Mouse (Mus musculus): Measurements from ENCODE around the gene Fgd2. TPM values are rescaled to one million over a fixed set of nuclear protein-coding genes. Genes with fewer than 3 reads are reported as not detected.
"Not testable (repeated sequence)": the region's sequence is repeated elsewhere in the genome, so short reads cannot be mapped to it uniquely, and the experiment has no call there.

Fgd2 gene
- polyA plus RNA-seq, 1 experiment from 2014 or later = 9.8 TPM

DNA sequence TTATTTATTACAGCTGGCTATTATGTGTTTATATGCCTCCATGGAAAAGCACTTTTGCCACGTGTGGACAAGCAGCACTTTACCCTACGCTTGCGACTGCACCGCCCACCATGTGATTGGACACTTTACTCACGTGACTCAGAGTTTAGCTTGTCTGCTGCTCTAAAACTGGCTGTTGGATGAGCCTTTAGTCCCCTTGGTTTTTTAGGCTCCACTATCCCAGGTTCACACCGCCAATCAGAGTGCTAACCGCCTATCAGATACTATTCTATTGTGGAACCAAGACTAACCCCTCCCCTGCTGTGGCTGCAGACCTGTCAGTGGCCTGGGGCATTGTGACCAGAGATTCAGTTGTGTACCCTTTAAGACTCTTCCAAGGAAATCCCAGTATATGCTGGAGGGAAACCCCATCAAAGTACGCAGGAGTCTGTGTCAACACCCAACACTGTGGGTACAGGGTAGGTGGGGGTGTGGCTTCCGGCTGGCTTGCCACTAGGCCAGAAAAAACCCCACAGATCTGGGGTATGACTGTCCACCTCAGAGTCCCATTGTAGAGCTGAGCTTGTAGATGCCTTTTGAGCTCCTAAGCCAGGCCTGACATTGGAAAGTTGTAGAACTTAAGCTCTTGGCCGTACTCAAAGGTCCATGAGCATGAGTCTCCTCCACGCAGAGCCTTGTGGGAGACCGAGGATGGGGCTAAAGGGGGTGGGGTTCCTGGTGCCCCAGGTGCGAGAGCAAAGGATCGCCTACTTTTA is 32.8 kb downstream of the Fgd2 start:
- ATAC-seq = no peak
- H3K4me1 ChIP-seq (ENCODE audit: control insufficient read depth, insufficient read depth, low read length) = peaks cover 15% of the 10 kb centered on the region
- H3K4me2 ChIP-seq (ENCODE audit: low read depth, low read length) = no peak overlapping the region
- WGBS = 60% methylated on average over 14 of the region's 14 CpGs
- no peak overlapping the region for H3K4me3 ChIP-seq (ENCODE audit: low read length)
- H3K27me3 ChIP-seq (replicated peaks; ENCODE audit: control insufficient read depth, insufficient read depth, low read length) = no peaks in the 10 kb centered on the region
- H3K27ac ChIP-seq (ENCODE audit: low read length) = no peak overlapping the region
- no peaks in the 10 kb centered on the region for H3K36me3 ChIP-seq (ENCODE audit: control insufficient read depth, insufficient read depth, low read length)
- no peak overlapping the region for H3K9ac ChIP-seq (ENCODE audit: low read depth, low read length)
- H3K9me3 ChIP-seq (ENCODE audit: control insufficient read depth, low read length) = no peaks in the 10 kb centered on the region

- no peaks in the 10 kb centered on the region for H3K27me3 ChIP-seq (replicated peaks; ENCODE audit: control insufficient read depth, insufficient read depth, low read length)
- H3K27ac ChIP-seq (ENCODE audit: low read length) = no peak overlapping the region
- peaks cover 22% of the 10 kb centered on the region for H3K4me1 ChIP-seq (ENCODE audit: control insufficient read depth, insufficient read depth, low read length)
- H3K36me3 ChIP-seq (ENCODE audit: control insufficient read depth, insufficient read depth, low read length) = no peaks in the 10 kb centered on the region
- WGBS = 43% methylated on average over 9 of the region's 9 CpGs
- H3K9ac ChIP-seq (ENCODE audit: low read depth, low read length) = no peak overlapping the region
- H3K4me3 ChIP-seq (ENCODE audit: low read length) = no peak overlapping the region
- H3K4me2 ChIP-seq (ENCODE audit: low read depth, low read length) = no peak overlapping the region
- ATAC-seq = no peak
- no peaks in the 10 kb centered on the region for H3K9me3 ChIP-seq (ENCODE audit: control insufficient read depth, low read length)
Observed at GRCm38 (mm10) chr17:29394106-29394760, 33.5 kb downstream of the Fgd2 start.

DNA sequence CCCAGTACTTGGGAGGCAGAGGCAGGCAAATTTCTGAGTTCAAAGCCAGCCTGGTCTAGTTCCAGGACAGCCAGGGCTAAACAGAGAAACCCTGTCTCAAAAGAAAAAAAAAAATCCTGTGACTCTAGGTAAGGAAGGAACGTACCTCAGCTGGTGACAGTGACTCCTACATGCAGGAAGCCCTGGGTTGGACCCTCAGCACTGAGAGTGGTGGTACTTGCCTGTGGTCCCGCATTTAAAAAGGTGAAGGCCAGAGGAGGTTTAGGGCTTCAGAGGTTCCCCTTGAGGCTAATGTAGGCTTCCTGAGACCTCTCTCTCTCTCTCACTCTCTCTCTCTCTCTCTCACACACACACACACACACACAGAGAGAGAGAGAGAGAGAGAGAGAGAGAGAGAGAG is 34.0 kb downstream of the Fgd2 start:
- H3K27me3 ChIP-seq (replicated peaks; ENCODE audit: control insufficient read depth, insufficient read depth, low read length); H3K9me3 ChIP-seq (ENCODE audit: control insufficient read depth, low read length); ATAC-seq; H3K36me3 ChIP-seq (ENCODE audit: control insufficient read depth, insufficient read depth, low read length); H3K4me3 ChIP-seq (ENCODE audit: low read length); H3K27ac ChIP-seq (ENCODE audit: low read length); H3K4me2 ChIP-seq (ENCODE audit: low read depth, low read length); H3K9ac ChIP-seq (ENCODE audit: low read depth, low read length): not testable (repeated sequence)
- peaks cover 27% of the 10 kb centered on the region for H3K4me1 ChIP-seq (ENCODE audit: control insufficient read depth, insufficient read depth, low read length)
- 93% methylated on average over 2 of the region's 2 CpGs for WGBS

DNA sequence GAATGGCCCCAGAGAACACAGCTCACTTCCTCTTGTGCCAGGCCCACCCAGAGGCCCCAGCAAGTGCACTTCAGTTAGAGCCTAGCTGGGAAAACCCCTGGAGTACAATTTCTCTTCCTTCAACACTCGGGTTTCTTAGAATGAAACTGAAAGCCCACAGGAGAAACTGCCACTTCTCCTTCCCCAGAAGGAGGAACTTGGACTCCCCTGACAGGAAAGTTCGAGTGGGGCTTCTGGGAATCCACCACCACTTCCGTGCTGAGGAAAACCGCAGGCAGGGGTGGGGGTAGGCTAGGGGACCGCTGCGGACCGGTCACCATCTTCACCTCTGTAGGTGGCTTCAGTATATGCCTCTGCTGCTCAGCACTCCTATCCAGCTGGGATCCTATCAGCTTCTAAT is 34.7 kb downstream of the Fgd2 start:
- Histone ChIP-seq H3K27me3 (replicated peaks; ENCODE audit: control insufficient read depth, insufficient read depth, low read length) (no peaks in the 10 kb centered on the region), H3K4me2 (ENCODE audit: low read depth, low read length) (no peak overlapping the region), H3K9ac (ENCODE audit: low read depth, low read length) (no peak overlapping the region), H3K4me3 (ENCODE audit: low read length) (no peak overlapping the region), H3K9me3 (ENCODE audit: control insufficient read depth, low read length) (no peaks in the 10 kb centered on the region), H3K36me3 (ENCODE audit: control insufficient read depth, insufficient read depth, low read length) (no peaks in the 10 kb centered on the region), H3K27ac (ENCODE audit: low read length) (no peak overlapping the region), H3K4me1 (ENCODE audit: control insufficient read depth, insufficient read depth, low read length) (peaks cover 29% of the 10 kb centered on the region)
- no peak for ATAC-seq
- WGBS = 53% methylated on average over 7 of the region's 7 CpGs

- H3K27me3 ChIP-seq (replicated peaks; ENCODE audit: control insufficient read depth, insufficient read depth, low read length) = no peaks in the 10 kb centered on the region
- peaks cover 29% of the 10 kb centered on the region for H3K4me1 ChIP-seq (ENCODE audit: control insufficient read depth, insufficient read depth, low read length)
- no peaks in the 10 kb centered on the region for H3K36me3 ChIP-seq (ENCODE audit: control insufficient read depth, insufficient read depth, low read length)
- no peak for ATAC-seq
- no peak overlapping the region for H3K4me3 ChIP-seq (ENCODE audit: low read length)
- 50% methylated on average over 6 of the region's 6 CpGs for WGBS
- no peak overlapping the region for H3K4me2 ChIP-seq (ENCODE audit: low read depth, low read length)
- H3K27ac ChIP-seq (ENCODE audit: low read length) = no peak overlapping the region
- no peak overlapping the region for H3K9ac ChIP-seq (ENCODE audit: low read depth, low read length)
- no peaks in the 10 kb centered on the region for H3K9me3 ChIP-seq (ENCODE audit: control insufficient read depth, low read length)
Observed at GRCm38 (mm10) chr17:29396056-29396799, 35.5 kb downstream of the Fgd2 start.

GRCm38 (mm10) chr17:29396821-29397242 is 36.1 kb downstream of the Fgd2 start:
- Histone ChIP-seq H3K9ac (ENCODE audit: low read depth, low read length) (no peak overlapping the region), H3K9me3 (ENCODE audit: control insufficient read depth, low read length) (no peaks in the 10 kb centered on the region)

DNA sequence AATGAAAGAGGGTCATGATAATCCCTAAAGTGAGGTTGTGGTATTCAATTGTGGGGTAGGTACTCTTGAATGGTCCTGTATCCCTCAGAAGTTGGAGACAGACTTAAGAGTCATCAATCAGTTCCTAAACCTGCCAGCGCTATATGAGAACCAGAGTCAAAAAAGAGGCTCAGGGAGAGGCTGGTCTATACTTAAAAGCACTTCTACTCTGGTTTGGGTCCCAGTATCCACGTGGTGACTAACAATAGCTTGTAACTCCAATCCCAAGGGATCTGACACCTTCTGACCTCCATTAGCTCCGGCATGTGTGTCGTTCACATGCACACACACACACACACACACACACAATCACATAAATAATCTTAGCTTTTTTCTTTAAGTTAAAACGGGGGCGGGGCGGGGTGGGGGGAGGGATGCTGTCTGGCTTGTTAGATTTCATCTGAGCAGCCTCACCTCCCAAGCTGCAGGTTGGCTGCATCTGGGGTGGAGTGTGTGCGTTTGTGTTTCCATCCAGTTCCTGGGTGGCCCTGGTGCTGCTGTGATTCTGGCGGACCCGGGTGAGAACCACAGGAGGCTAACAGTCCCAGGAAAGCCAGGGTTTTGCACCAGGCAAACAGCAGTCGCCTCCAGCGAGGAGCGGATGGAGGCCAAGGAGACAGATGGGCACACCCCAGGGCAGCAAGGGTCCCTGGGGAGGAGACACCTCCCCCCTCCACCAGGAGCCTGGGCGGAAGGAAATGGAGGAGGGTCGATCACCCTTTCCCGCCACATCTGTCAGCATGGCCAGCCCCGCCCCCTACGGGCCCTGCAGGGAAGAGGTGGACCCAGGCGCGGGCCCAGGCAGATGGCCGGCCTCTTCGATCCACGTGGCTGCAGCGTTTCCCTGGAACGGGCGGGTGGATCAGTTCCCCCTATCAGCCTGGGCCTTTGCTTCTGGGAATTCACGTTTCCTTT is 37.0 kb downstream of the Fgd2 start:
- WGBS = 4% methylated on average over 26 of the region's 27 CpGs
- peaks cover 31% of the 10 kb centered on the region for H3K4me1 ChIP-seq (ENCODE audit: control insufficient read depth, insufficient read depth, low read length)
- peak overlapping the region; percentile 67 for H3K9ac ChIP-seq (ENCODE audit: low read depth, low read length)

More at GRCm38 (mm10) chr17:29396821-29397242, 36.1 kb downstream of the Fgd2 start:
- Histone ChIP-seq H3K4me1 (ENCODE audit: control insufficient read depth, insufficient read depth, low read length) (peaks cover 31% of the 10 kb centered on the region), H3K36me3 (ENCODE audit: control insufficient read depth, insufficient read depth, low read length) (no peaks in the 10 kb centered on the region), H3K4me2 (ENCODE audit: low read depth, low read length) (no peak overlapping the region), H3K4me3 (ENCODE audit: low read length) (no peak overlapping the region), H3K27ac (ENCODE audit: low read length) (no peak overlapping the region), H3K27me3 (replicated peaks; ENCODE audit: control insufficient read depth, insufficient read depth, low read length) (no peaks in the 10 kb centered on the region)
- 20% methylated on average over 6 of the region's 6 CpGs for WGBS
- ATAC-seq = peak; percentile 71

DNA sequence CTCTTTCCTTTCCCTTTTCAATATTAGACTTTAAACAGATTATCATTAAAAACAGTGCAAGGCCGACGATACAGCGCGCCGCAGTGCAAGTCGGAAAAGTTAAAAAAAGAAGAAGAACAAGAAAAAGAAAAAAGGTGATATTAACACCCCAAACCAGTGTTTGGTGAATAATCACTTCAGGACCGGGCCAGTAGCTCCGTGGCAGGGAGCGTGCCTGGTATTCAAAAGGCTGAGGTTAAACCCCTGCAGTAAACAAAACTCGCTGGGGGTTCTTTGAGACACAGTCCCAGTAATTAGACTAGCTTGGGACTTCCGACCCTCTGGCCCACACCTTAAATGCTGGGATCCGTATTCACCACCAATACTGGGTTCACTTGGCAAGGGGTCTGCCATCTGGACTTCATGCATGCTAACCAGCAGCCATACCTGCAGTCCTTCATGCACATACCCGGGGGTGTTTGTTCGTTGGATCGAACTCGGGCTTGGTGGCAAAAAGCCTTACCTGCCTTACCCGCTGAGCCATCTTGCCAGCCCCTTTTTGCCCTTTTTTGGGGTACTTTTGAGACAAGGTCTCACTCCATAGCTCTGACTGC is 37.8 kb downstream of the Fgd2 start:
- peak overlapping the region; percentile 37 for H3K4me3 ChIP-seq (ENCODE audit: low read length)
- 23% methylated on average over 17 of the region's 17 CpGs for WGBS
- H3K9me3 ChIP-seq (ENCODE audit: control insufficient read depth, low read length) = no peaks in the 10 kb centered on the region
- ATAC-seq = no peak
- H3K27ac ChIP-seq (ENCODE audit: low read length) = peak overlapping the region; percentile 86
- no peaks in the 10 kb centered on the region for H3K27me3 ChIP-seq (replicated peaks; ENCODE audit: control insufficient read depth, insufficient read depth, low read length)
- H3K4me2 ChIP-seq (ENCODE audit: low read depth, low read length) = peak overlapping the region; percentile 65
- H3K4me1 ChIP-seq (ENCODE audit: control insufficient read depth, insufficient read depth, low read length) = peaks cover 31% of the 10 kb centered on the region
- H3K36me3 ChIP-seq (ENCODE audit: control insufficient read depth, insufficient read depth, low read length) = no peaks in the 10 kb centered on the region
- peak overlapping the region; percentile 67 for H3K9ac ChIP-seq (ENCODE audit: low read depth, low read length)

More for the DNA sequence above, 37.0 kb downstream of the Fgd2 start:
- no peaks in the 10 kb centered on the region for H3K36me3 ChIP-seq (ENCODE audit: control insufficient read depth, insufficient read depth, low read length)
- no peaks in the 10 kb centered on the region for H3K27me3 ChIP-seq (replicated peaks; ENCODE audit: control insufficient read depth, insufficient read depth, low read length)
- H3K9me3 ChIP-seq (ENCODE audit: control insufficient read depth, low read length) = no peaks in the 10 kb centered on the region
- H3K4me3 ChIP-seq (ENCODE audit: low read length) = peak overlapping the region; percentile 37
- H3K27ac ChIP-seq (ENCODE audit: low read length) = peak overlapping the region; percentile 86
- ATAC-seq = peak; percentile 67
- peak overlapping the region; percentile 65 for H3K4me2 ChIP-seq (ENCODE audit: low read depth, low read length)
